ENCODE assay signal across 15 mouse cellular contexts in genomic region chr16:44109002-44109401, GRCm38 (mm10). TPM values are rescaled to one million over a fixed set of nuclear protein-coding genes. Genes with fewer than 3 reads are reported as not detected.
DNase-seq lines count a peak whose midpoint lies in the region; ATAC-seq and TF ChIP-seq lines count a peak whose summit lies in the region.
"Had no signal": no experiment of that assay in that cellular context is flagged by ENCODE, and none has a peak within 500 bp of the region (broad histone marks: within the 10 kb centered on the region; RNA-seq: fewer than 3 reads in every experiment).

No protein-coding gene starts in this region.

- H3K27me3 ChIP-seq in intestine, embryonic 16.5 days (replicated peaks; ENCODE audit: control insufficient read depth, insufficient read depth, low read length) = no peaks in the 10 kb centered on the region
- H3K27me3 ChIP-seq: embryonic facial prominence, embryonic 12.5 days; forebrain, embryonic 12.5 days had no signal

- peak; percentile 80 for ATAC-seq in intestine, embryonic 16.5 days
- ATAC-seq: lung, postnatal 0 days had no signal

- H3K36me3 ChIP-seq in intestine, embryonic 16.5 days (ENCODE audit: control insufficient read depth, insufficient read depth, low read length) = peaks cover 21% of the 10 kb centered on the region

- intact Hi-C loops in gastrocnemius, adult 2 months (cut with DNase I) = no loop called here

- peak overlapping the region; percentile 31; the same call in 1 of the 2 replicates for H3K27ac ChIP-seq in gastrocnemius, adult 2 months
- peak overlapping the region; percentile 69 for H3K27ac ChIP-seq in intestine, embryonic 16.5 days (ENCODE audit: low read length)
- H3K27ac ChIP-seq: embryonic facial prominence, embryonic 12.5 days; forebrain, embryonic 12.5 days had no signal

- no peak overlapping the region for H3K4me3 ChIP-seq in gastrocnemius, adult 2 months
- no peak overlapping the region for H3K4me3 ChIP-seq in intestine, embryonic 16.5 days (ENCODE audit: low read length)
- H3K4me3 ChIP-seq: embryonic facial prominence, embryonic 12.5 days; forebrain, embryonic 12.5 days had no signal

- no peaks in the 10 kb centered on the region for H3K4me1 ChIP-seq in intestine, embryonic 16.5 days (ENCODE audit: control insufficient read depth, insufficient read depth, low read length)
- H3K4me1 ChIP-seq: embryonic facial prominence, embryonic 12.5 days; forebrain, embryonic 12.5 days had no signal

- no peak for DNase-seq in gastrocnemius, adult 2 months
- no peak for DNase-seq in gastrocnemius, adult 18-20 months (ENCODE audit: low spot score)
- DNase-seq in layer of hippocampus, adult 18-20 months (ENCODE audit: low spot score in 2 of 2) = peak; percentile 50 to 60
- no peak for DNase-seq in layer of hippocampus, postnatal 25 days (ENCODE audit: extremely low spot score in 1 of 2, low spot score in 1 of 2)
- peak; percentile 22 for DNase-seq in right cerebral cortex, postnatal 25 days
- DNase-seq in cerebellum, adult 11 months = no peak
- no peak for DNase-seq in T-cell, adult 2 months (ENCODE audit: low spot score)
- DNase-seq: cerebellum, adult 8-10 months; kidney, adult 2 months; thymus, adult 18-20 months had no signal

- H3K9me3 ChIP-seq in intestine, embryonic 16.5 days (ENCODE audit: control insufficient read depth, low read length) = no peaks in the 10 kb centered on the region
- H3K9me3 ChIP-seq: embryonic facial prominence, embryonic 12.5 days; forebrain, embryonic 12.5 days had no signal

- no peak for TF ChIP-seq CTCF in gastrocnemius, adult 2 months (IDR thresholded peaks at IDR 0.05)

- no peak overlapping the region for H3K9ac ChIP-seq in intestine, embryonic 16.5 days (ENCODE audit: low read depth, low read length)
- H3K9ac ChIP-seq: embryonic facial prominence, embryonic 12.5 days; forebrain, embryonic 12.5 days had no signal

- WGBS in intestine, embryonic 16.5 days = 47% methylated on average over 4 of the region's 4 CpGs

- H3K4me2 ChIP-seq in intestine, embryonic 16.5 days (ENCODE audit: low read depth, low read length) = no peak overlapping the region
- H3K4me2 ChIP-seq: embryonic facial prominence, embryonic 12.5 days; forebrain, embryonic 12.5 days; liver, embryonic 11.5 days had no signal

RNA-seq across cellular contexts. Expression of gene Atp6v1a, which starts 30.5 kb away (rescaled TPM):
- 10 to 100 TPM; 17.0 to 20.1 TPM for total RNA-seq in gastrocnemius, adult 2 months (2021)
- total RNA-seq in gastrocnemius, adult 18-20 months (2021) = 10 to 100 TPM; 19.1 to 30.1 TPM
- 100 to 1,000 TPM; 566 to 590 TPM for total RNA-seq in layer of hippocampus, adult 18-20 months (2021)
- 100 to 1,000 TPM; 546 to 614 TPM for total RNA-seq in layer of hippocampus, postnatal 25 days (2021)
- 73.0 and 85.2 TPM in 2 replicates for polyA plus RNA-seq in intestine, embryonic 16.5 days (2015; fragmentation: Nextera tagmentation; extraction: Ambion mirVana)

RNA-seq across cellular contexts. Expression of gene Naa50, which starts 30.6 kb away (rescaled TPM):
- 100 to 1,000 TPM; 181 to 195 TPM for total RNA-seq in gastrocnemius, adult 2 months (2021)
- total RNA-seq in gastrocnemius, adult 18-20 months (2021) = 100 to 1,000 TPM; 183 to 237 TPM
- 10 to 100 TPM; 64.2 to 65.7 TPM for total RNA-seq in layer of hippocampus, adult 18-20 months (2021)
- total RNA-seq in layer of hippocampus, postnatal 25 days (2021) = 10 to 100 TPM; 55.9 to 56.1 TPM
- polyA plus RNA-seq in intestine, embryonic 16.5 days (2015; fragmentation: Nextera tagmentation; extraction: Ambion mirVana) = 76.3 and 82.6 TPM in 2 replicates

RNA-seq across cellular contexts. Expression of gene Gramd1c, which starts 45.9 kb away (rescaled TPM):
- under 1 TPM; 0.18 to 0.42 TPM for total RNA-seq in gastrocnemius, adult 2 months (2021)
- under 1 TPM; 0.25 to 0.26 TPM for total RNA-seq in gastrocnemius, adult 18-20 months (2021)
- total RNA-seq in layer of hippocampus, adult 18-20 months (2021) = 1 to 10 TPM; 4.1 to 4.4 TPM
- 1 to 10 TPM; 3.2 to 3.5 TPM for total RNA-seq in layer of hippocampus, postnatal 25 days (2021)
- polyA plus RNA-seq in intestine, embryonic 16.5 days (2015; fragmentation: Nextera tagmentation; extraction: Ambion mirVana) = 7.8 and 8.8 TPM in 2 replicates

Comparison
In these comparisons a context has a peak if more than half of its experiments do, and no peak if none do; other contexts are left out.
1. DNase-seq: peak in layer of hippocampus, adult 18-20 months (2 of 2) and right cerebral cortex, postnatal 25 days (single experiment); none in gastrocnemius, adult 2 months (single experiment), gastrocnemius, adult 18-20 months (single experiment), layer of hippocampus, postnatal 25 days (0 of 2), cerebellum, adult 11 months (single experiment) and T-cell, adult 2 months (single experiment).
2. RNA of gene Atp6v1a, which starts 30.5 kb away (total RNA-seq): 546 to 614 TPM in layer of hippocampus, postnatal 25 days and 566 to 590 TPM in layer of hippocampus, adult 18-20 months; 19.1 to 30.1 TPM in gastrocnemius, adult 18-20 months and 17.0 to 20.1 TPM in gastrocnemius, adult 2 months; every median in the first group is over 10 times any median in the second.